Mouse (Mus musculus) liver, embryonic 14.5 days (tissue): ENCODE results near the gene Rxra.

Experiments used
- CTCF ChIP-seq: IDR thresholded peaks from 2 replicates; pipeline ENCODE4 v1.5.1; 2016; ENCODE audit warnings: antibody characterized with exemption, low read depth, control low read depth
- EP300 ChIP-seq: IDR thresholded peaks from 2 replicates; pipeline ENCODE4 v1.6.1; 2016; ENCODE audit warnings: antibody characterized with exemption, low read depth

- TF ChIP-seq CTCF (no peak), EP300 (no peak)
Measured at GRCm38 (mm10) chr2:27712626-27713025, 36.4 kb downstream of the Rxra start.
